Mouse (Mus musculus): ENCODE results near the gene Atp10b. TPM values are rescaled to one million over a fixed set of nuclear protein-coding genes. Genes with fewer than 3 reads are reported as not detected.

The Atp10b gene
- not detected in 2 replicates for polyA plus RNA-seq (2012)

DNA sequence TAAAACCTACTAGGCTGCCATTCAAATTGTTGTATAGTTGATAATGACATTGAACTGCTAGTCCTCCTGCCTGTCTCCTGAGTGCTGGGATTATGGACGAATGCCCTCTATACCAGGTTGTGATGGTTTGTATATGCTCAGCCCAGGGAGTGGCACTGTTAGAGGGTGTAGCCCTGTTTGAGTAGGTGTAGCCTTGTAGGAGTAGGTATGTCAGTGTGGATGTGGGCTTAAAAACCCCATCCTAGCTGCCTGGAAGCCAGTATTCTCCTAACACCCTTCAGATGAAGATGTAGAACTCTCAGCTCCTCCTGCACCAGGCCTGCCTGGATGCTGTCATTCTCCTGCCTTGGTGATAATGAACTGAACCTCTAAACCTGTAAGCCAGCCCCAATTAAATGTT lies at the start of gene Atp10b:
TSS of gene Atp10b (plus strand) at position 301 of the 400 bp plus-strand sequence.

Other genes starting within 250 kb of the Atp10b start
- gene Gm9972, start 114.1 kb upstream of the Atp10b start, polyA plus RNA-seq (2012) = not detected in 2 replicates

Measured in megakaryocyte-erythroid progenitor cell, adult 5 weeks (primary cell).